Mouse (Mus musculus): Measurements from ENCODE around the gene Prima1. TPM values are rescaled to one million over a fixed set of nuclear protein-coding genes. Genes with fewer than 3 reads are reported as not detected.
A peak's percentile ranks its signal among the peaks of the same experiment; 100 is the strongest.

Gene Prima1
- total RNA-seq (2021), result 1 to 10 TPM in 1 of 2 experiments, under 1 TPM in 1; 0.80 to 1.2 TPM
- long read RNA-seq, experiment 1, result 0 reads
- long read RNA-seq, experiment 2, result 0 reads

DNA sequence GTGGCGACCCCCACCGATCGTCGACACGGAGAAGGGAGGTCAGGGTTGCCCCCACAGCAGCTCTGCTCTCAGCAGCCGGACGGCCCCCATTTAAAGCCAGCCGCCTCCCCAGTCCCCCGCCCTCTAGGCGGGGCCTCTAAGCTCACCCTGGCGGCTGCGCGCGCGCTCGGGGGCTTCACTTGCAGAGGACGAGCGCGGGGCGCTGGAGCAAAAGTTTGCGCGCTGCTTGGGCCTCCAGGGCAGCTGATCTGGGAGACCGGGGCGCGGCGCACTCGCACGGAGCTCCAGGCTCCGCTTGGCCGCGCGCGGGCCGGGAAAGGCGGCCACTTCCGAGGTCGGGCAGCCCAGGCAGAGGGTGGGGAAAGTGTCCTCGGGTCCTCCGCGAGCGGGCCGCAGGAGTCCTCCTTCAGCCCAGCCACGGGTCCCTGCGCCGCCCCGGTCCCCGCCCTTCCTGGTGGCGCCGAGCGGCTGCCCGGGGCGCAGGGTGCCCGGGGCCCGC is at the start of gene Prima1:
Gene Prima1 (minus strand): TSS at position 68 of the 499 bp plus-strand sequence.
- DNase-seq (ENCODE audit: low spot score in 2 of 2), result peak; percentile 62 to 70

DNA sequence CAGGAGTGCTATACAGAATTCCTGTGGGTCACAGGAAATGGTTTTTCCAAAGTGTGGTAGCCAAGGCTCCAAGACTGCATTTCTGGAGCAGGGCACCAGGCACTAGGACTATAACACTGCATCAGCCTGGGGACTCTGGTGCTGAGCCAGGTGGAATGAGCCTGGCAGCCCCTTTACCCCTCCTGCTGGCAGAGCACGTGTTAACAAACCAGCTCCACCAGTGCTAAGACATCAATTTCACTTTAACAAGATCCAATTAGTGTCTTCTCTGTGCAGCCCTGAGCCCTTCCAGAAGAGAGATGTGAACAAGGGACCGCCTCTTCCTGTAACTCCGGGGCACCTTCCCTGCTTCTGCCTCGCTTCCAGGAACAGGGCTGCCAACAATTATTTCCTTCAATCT is 45.3 kb upstream of the Prima1 start:
- DNase-seq (ENCODE audit: low spot score in 2 of 2), result no peak

DNA sequence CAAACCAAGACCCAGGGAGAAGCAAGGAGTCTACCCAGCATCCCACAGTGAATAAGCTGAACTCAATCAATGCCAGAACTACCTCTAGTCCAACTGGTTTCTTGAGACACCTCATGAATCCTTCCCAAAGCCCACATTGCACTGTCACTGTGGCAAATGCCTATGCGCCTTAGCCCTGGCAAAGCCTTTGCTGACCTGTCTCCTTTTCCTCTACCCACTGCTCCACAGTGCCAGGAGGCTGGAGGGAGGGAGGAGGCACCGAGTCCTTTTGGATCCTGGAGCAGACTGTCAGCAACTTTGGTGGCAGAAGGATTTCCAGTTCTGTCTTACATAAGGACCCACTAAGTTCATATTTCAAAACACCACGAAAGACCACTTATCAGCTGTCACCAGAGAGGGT is 41.5 kb upstream of the Prima1 start:
- no peak for DNase-seq (ENCODE audit: low spot score in 2 of 2)

DNA sequence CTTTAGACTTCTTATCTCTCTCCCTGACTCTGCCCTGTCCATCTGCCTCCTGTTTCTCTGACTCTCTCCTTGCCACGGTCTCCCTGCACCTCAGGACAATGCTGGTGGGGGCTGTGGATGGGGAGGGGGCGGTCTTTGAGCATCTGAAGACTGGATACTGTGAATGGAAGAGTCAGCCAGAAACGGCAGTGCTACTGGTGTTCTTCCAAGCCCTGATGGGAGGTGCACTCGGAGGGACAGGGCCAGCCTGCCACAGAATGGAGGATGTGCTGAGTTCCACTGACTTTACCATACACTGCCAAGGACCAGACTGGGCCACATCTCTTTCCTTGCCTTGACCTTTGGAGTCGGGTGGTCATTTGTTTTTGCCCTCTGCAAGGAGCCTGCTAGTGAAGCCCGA is 41.0 kb upstream of the Prima1 start:
- DNase-seq (ENCODE audit: low spot score in 2 of 2), result no peak

DNA sequence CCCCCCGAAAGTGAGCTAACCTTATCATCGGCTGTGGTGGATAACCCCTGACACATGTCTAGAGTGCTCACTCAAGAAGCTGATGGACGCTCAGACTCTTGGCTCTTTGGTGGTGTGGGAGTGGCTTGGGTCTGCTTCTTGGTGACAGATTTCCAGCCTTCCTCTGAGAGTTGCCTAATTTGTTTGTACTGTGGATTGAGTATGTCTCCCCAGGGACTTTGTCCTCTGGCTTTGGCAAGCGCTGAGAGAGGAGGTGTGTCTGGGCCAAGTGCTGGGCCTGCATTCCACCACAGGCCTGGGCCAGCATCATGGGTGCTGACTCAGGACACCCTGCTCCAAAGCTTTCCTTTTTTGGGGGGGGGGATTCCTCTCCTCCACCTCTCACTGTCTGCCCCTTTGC is 40.0 kb upstream of the Prima1 start:
- DNase-seq (ENCODE audit: low spot score in 2 of 2), result no peak

DNA sequence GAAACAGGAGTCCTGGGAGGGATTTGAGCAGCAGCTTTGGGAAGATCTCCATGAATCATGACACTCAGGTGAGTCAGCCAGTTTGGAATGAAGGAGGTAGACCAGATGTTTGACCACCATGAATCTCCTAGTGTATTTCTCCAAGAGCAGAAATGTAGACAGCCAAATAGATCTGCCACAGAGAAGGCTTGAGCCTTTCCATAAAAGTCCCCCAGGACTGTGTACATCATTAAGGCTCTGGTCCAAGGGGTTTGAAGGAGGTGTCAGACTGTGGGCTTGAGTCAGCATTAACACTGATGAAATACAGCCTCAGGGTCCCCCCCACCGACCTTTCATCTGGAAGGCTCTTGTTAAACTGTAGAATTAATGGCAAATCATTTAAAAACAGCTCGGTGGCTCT is 39.5 kb upstream of the Prima1 start:
- DNase-seq (ENCODE audit: low spot score in 2 of 2), result no peak

DNA sequence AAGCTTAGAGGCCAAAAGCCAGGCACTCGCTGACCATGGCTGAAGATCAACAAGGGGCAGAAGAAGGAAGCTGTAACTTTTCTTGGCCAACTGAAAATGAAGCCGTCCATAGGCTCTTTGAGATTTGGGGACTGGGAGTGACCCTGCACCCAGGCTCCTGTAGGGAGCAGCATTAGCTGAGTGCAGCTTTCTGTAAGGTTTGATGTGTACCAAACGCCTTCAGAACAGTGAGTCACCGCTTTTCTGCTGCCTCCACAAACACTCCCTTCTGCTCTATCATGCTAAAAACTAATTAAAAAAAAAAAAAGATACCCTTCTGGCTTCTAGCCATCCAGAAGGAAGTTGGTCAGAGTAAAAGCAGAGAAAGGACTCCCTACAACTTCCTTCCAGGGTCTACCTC is 34.5 kb upstream of the Prima1 start:
- DNase-seq (ENCODE audit: low spot score in 2 of 2), result no peak

- DNase-seq (ENCODE audit: low spot score in 2 of 2), result no peak
These were observed 31.8 kb upstream of the Prima1 start for GRCm38 (mm10) chr12:103273732-103274131.

DNA sequence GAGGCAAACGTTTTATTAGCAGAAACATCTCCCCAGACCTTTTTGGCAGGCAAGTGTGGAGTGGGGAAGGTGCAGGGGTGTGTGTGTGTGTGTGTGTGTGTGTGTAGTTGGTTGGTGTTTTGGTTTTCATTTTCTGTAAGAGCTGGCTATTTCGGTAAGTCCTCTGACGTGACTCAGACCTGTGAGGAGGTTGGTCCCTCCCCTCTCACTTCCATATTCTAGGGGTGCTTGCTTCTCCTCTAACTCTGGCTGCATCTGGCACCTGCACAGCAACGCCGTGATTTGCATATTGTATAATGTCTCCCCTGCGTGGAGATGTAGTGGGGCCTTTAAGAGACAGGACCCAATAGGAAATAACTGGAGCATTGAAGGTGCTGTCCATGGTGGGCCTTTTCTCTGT is 31.1 kb upstream of the Prima1 start:
- no peak for DNase-seq (ENCODE audit: low spot score in 2 of 2)

- DNase-seq (ENCODE audit: low spot score in 2 of 2), result no peak
These were observed 30.2 kb upstream of the Prima1 start for GRCm38 (mm10) chr12:103272176-103272575.

DNA sequence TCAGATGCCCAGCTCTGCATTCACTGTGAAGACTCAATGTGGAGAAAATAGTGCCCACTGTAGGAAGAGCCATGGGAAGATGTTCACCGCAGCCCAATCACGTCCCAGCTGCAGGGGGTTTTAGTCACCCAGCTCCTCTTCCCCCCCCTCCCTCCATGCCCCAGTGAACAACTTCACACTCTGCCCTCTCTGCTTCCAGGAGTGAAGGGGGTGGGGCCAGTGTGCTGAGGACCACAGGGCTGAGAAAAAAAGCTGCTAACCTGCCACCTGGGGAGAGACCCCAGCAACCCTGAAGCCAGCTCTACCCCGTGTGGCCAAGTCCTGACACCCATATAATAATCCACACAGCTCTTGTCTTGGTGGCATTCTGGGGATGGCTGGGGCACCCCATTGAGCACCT is 24.7 kb upstream of the Prima1 start:
- DNase-seq (ENCODE audit: low spot score in 2 of 2), result no peak

DNA sequence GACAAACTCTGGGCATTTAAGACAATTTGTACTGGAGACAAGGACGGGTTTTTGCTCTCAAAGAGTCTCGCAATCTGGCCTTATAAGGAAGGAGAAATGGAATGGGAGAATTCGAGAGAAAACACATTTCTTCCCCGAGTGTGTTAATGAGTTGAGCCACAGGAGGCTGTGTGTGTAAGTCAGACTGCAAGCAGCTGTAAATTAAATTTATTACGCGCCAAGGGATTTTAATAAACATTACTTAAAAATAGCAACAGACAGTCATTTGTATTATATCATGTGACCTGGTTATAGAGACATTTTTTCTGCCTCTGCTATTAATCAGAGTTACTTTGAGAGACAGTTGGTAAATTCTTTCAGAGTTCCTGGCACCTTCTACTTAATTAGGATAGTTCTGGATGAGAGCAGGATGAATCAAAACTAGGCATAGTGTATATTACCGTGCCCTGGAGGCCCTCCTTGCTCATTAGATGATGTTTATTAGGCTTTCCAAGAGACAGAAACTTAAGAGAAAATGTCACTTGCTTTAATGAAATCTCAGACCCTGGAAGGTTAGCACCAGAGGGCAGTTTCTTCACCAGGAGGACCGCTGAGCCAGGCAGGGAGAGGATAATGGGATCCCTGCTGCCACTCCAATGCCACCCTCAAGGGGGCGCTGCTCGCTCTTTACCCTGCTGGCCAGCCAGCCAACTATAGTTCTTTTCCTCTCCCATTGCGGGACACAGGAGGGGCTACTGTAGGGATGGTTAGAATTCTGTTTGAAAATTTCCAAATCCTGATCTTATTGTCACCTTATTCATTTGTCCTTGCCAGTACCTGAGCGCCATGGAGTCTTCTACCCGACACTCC is 20.3 kb upstream of the Prima1 start:
- peak; percentile 54 to 65 for DNase-seq (ENCODE audit: low spot score in 2 of 2)

DNA sequence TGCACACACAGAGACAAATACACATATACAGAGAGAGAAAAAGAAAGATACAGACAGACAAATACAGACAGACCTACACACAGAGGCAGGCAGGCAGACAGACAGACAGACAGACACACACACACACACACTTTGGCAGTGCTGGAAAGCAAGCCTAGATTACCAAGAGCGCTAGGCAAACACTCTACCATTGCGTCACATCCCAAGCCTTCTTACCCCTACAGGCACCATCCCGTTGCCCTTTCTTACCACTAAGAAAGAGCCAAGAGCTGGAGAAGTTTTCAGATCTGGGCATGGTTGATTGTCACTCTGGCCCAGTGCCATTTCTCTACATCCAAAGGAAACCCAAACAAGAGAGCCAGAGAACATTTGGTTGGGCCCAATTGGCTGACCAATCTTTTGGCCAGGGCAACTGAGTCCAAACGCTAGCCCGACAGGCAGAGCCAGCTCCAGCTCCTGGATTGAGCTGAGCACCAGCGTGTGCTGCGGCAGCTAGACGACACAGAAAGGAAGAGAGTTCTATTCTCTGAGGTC is 11.0 kb upstream of the Prima1 start:
- no peak for DNase-seq (ENCODE audit: low spot score in 2 of 2)

DNA sequence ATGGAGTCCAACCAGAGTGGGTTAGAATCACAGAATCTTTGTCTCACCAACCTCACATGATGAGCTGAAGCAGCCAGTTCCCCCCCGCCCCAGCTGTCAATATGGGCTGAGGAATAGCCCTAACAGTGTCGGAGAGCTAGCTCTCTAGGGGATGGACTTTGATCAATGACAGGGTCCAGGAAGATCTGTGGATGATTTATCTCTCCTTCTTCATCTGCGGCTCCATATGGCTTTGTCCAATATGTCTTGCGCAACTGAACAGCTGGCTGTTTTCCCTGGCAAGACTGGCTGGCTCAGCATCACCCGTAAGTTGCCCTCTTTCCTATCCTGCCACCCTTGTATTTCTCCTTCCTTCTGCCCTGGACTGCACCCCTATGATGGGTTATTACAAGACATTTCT is 9.2 kb upstream of the Prima1 start:
- peak in 1 of 2 experiments; percentile 32 for DNase-seq (ENCODE audit: low spot score in 2 of 2)

- no peak for DNase-seq (ENCODE audit: low spot score in 2 of 2)
These were observed 8.4 kb upstream of the Prima1 start for GRCm38 (mm10) chr12:103250333-103250732.

DNA sequence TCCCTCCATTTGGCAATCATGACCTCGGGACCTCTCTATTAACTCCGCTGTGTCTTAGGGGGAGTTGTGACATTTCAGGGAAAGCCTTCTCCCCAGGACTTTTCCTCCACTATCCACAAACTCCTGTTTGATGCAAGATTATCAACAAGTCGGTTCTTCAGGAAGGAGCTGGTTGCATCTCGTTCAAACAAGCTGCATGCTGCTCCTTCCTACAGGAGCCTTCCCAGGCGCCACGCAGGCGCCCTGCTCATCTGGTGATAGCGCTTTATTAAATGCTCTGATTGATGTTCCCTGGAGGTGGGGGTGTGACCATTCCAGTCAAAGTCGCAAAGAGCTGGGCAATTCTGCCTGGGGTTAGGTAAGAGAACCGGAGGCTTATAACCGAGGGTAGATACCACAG is 1.1 kb upstream of the Prima1 start:
- no peak for DNase-seq (ENCODE audit: low spot score in 2 of 2)

DNA sequence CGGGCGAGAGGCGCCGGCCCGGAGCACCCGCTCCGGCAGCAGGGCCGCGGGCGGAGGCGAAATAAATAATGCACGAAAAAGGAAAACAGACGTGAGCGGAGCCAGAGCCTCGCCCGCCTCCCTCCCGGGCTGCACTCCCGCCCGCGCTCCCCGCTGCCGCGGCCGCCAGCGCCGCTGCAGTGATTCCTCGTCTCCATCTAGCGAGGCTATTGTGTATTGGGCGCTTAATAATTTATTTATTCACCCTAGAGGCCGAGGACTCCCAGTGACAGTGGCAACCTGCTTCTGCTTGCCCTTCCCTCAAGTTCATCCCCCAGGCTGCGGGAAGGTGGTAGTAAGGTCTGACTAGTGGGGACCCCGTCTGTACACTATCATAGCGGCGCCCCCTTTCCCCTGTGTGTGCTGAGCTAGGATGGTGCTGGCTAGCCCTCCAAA is 658 bp upstream of the Prima1 start:
- peak; percentile 46 to 55 for DNase-seq (ENCODE audit: low spot score in 2 of 2)

GRCm38 (mm10) chr12:103241311-103242082 is 453 bp downstream of the Prima1 start:
- DNase-seq (ENCODE audit: low spot score in 2 of 2), result peak in 1 of 2 experiments; percentile 13

DNA sequence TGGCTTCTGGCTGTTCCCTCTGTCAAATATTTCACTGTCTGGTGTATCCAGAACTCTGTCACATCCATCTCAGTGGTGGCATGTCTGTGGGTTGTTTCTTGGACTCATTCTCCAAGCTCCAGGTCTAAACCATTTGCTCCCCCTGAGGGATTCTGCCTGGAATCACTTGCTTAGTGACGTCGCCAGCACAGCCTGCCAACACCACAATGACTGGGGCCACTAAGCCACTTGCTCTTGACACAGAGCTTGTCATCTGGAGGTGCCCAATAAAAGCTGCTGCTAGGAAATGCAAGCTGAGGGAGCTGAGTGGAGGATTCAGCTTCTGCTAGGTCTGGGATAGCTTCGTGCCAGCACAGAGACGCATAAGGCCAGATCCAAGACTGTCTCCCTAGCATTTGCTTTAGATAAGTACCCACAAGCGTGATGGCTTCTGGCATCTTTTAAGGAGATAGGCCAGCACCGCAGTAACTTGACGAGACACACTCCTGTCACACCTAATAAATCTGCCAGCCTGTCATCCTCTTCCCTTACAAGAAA is 3.0 kb downstream of the Prima1 start:
- no peak for DNase-seq (ENCODE audit: low spot score in 2 of 2)

- no peak for DNase-seq (ENCODE audit: low spot score in 2 of 2)
These were observed 6.1 kb downstream of the Prima1 start for GRCm38 (mm10) chr12:103235856-103236255.

- DNase-seq (ENCODE audit: low spot score in 2 of 2), result no peak
These were observed 6.7 kb downstream of the Prima1 start for GRCm38 (mm10) chr12:103235251-103235650.
